Mouse (Mus musculus): ENCODE results near the gene Smad3. TPM values are rescaled to one million over a fixed set of nuclear protein-coding genes. Genes with fewer than 3 reads are reported as not detected.

Smad3 gene
- polyA plus RNA-seq, 1 experiment, result 6.3 TPM

GRCm38 (mm10) chr9:63784597-63784996, 26.8 kb upstream of the Smad3 start:
- no peak overlapping the region for H3K27ac ChIP-seq (replicated peaks; ENCODE audit: low read depth, low read length)
- H3K4me1 ChIP-seq (ENCODE audit: control insufficient read depth, insufficient read depth, insufficient read length, low read length), result peaks cover 38% of the 10 kb centered on the region
- H3K4me3 ChIP-seq (ENCODE audit: insufficient read depth, low read depth, low read length), result no peak overlapping the region

DNA sequence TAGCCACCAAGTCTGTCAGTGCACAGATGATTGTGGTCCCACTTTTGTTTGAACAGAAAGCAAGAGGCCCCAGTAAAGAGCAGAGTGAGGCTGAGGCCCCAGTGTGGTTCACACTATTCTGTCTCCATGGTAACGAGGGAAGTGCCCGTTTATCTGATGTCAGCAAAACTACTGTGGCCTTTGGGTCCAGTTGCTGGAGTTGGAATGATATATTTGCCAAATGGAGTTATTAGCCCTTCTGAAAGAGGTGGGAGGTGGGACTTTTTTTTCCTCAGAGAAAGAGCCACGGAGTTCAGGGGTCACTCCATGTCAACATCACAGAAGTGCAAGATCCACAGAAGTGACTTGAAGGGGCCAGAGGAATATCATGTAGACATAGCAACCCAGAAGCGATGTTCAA, 24.9 kb upstream of the Smad3 start:
- H3K4me1 ChIP-seq (ENCODE audit: control insufficient read depth, insufficient read depth, insufficient read length, low read length), result peaks cover 28% of the 10 kb centered on the region
- no peak overlapping the region for H3K27ac ChIP-seq (replicated peaks; ENCODE audit: low read depth, low read length)
- H3K4me3 ChIP-seq (ENCODE audit: insufficient read depth, low read depth, low read length), result no peak overlapping the region

GRCm38 (mm10) chr9:63781714-63782464, 24.1 kb upstream of the Smad3 start:
- no peak overlapping the region for H3K4me3 ChIP-seq (ENCODE audit: insufficient read depth, low read depth, low read length)

DNA sequence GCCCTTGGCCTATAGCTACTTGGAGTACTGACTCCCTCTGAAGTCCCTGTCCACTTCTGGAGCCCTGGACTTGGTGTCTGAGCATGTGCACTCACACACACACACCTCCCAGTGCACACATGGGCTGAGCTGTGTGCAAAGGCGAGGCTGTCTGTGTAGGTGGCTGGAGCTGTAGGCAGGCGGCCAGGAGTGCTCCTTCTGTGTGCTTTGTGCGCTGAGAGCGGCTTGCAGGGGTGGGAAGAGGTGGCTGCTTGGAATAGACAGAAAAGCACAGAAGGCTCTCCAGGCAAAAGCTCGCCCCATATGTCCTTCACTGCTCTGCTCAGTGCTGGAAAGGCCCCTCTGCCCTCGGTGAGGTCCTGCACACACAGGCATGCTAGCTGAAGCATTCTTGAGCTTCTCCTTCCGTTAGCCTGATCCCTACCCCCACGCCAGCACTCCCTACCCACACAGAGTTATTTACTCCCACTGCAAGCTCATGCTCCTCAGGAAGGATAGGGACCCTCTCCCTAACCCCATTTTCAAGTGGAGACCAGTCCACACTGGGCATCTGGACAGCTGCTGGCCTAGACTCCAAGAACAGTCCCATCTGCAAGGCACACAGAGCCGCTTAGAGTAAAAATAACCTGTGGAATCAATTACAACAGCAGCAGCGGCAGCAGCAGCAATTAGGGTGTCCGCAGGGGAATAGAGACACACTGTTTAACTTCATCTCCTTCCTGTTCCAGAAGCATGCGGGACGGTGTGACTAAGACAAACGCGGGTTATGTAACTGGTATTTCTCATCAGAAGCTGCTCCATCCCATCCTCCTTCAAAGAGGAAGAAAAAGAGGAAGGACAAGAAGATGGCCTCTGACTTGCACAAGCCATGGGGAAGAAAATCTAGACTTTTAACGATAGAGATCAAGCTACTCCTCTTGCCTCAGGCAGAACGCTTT, 22.4 kb upstream of the Smad3 start:
- Histone ChIP-seq H3K4me1 (ENCODE audit: control insufficient read depth, insufficient read depth, insufficient read length, low read length) (peaks cover 11% of the 10 kb centered on the region), H3K4me3 (ENCODE audit: insufficient read depth, low read depth, low read length) (no peak overlapping the region), H3K27ac (replicated peaks; ENCODE audit: low read depth, low read length) (0 out of 2 replicates have a peak overlapping the region, but pooled peaks have one; percentile 8)

More at GRCm38 (mm10) chr9:63781714-63782464, 24.1 kb upstream of the Smad3 start:
- Histone ChIP-seq H3K4me1 (ENCODE audit: control insufficient read depth, insufficient read depth, insufficient read length, low read length) (peaks cover 22% of the 10 kb centered on the region), H3K27ac (replicated peaks; ENCODE audit: low read depth, low read length) (no peak overlapping the region)

- Histone ChIP-seq H3K27ac (replicated peaks; ENCODE audit: low read depth, low read length) (no peak overlapping the region), H3K4me1 (ENCODE audit: control insufficient read depth, insufficient read depth, insufficient read length, low read length) (peaks cover 8% of the 10 kb centered on the region), H3K4me3 (ENCODE audit: insufficient read depth, low read depth, low read length) (no peak overlapping the region)
Measured at GRCm38 (mm10) chr9:63776735-63777134, 18.9 kb upstream of the Smad3 start.

DNA sequence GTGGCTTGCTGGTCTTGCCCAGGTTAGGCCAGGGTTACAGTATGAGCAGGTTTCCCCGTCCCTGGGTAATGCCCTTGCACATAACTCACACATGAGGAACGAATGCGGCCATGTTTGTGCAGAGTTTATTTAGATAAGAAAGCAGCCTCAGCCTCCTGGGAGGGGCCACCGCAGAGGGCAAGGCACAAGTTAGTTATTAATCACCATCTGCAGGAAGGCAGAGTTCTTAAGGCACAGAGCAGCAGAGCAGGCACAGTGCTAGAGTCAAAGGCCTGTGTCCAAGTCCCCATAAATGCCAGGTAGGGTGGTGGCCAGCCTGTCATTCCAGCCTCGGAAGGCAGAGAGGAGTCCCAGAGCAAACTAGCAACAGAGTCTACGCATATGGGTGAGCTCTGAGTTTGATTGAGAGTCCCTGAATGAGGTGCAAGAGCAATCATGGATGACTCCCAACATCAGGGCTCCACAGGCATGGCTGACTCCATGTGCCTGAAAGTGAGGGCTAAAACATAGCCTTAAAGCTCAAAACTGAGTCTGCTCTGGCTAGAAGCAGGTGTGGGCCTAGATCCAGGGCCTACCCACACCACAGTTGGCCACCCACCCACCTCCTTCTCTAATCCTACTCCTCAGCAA, 17.2 kb upstream of the Smad3 start:
- Histone ChIP-seq H3K27ac (replicated peaks; ENCODE audit: low read depth, low read length) (no peak overlapping the region), H3K4me3 (ENCODE audit: insufficient read depth, low read depth, low read length) (no peak overlapping the region), H3K4me1 (ENCODE audit: control insufficient read depth, insufficient read depth, insufficient read length, low read length) (peaks cover 3% of the 10 kb centered on the region)

DNA sequence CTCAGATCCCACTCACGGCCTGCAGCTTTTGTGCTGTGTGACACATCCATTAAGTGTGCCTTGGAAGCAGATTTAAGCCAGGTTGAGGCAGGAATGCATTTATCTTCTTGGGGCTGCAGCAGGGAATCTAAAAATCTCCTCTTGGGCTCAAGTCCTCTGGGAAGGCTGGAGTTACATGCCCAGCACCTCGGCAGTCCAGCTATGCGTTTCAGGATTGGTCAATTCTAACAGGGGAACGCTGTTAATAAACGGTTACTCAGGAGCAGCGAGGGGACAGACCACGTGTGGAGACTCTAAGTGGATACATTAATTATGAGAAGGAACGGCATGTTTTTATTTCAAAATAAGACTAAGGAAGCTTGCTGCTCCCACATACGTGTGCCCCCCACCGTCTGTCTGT, 14.7 kb upstream of the Smad3 start:
- no peak overlapping the region for H3K4me3 ChIP-seq (ENCODE audit: insufficient read depth, low read depth, low read length)
- no peak overlapping the region for H3K27ac ChIP-seq (replicated peaks; ENCODE audit: low read depth, low read length)
- H3K4me1 ChIP-seq (ENCODE audit: control insufficient read depth, insufficient read depth, insufficient read length, low read length), result no peaks in the 10 kb centered on the region; the same call in 1 of the 2 replicates

- Histone ChIP-seq H3K4me1 (ENCODE audit: control insufficient read depth, insufficient read depth, insufficient read length, low read length) (no peaks in the 10 kb centered on the region; the same call in 1 of the 2 replicates), H3K4me3 (ENCODE audit: insufficient read depth, low read depth, low read length) (no peak overlapping the region), H3K27ac (replicated peaks; ENCODE audit: low read depth, low read length) (no peak overlapping the region)
Measured at GRCm38 (mm10) chr9:63771676-63772075, 13.9 kb upstream of the Smad3 start.

GRCm38 (mm10) chr9:63761367-63762094, 3.7 kb upstream of the Smad3 start:
- no peak overlapping the region for H3K4me3 ChIP-seq (ENCODE audit: insufficient read depth, low read depth, low read length)
- H3K4me1 ChIP-seq (ENCODE audit: control insufficient read depth, insufficient read depth, insufficient read length, low read length), result no peaks in the 10 kb centered on the region; the same call in 1 of the 2 replicates
- no peak overlapping the region for H3K27ac ChIP-seq (replicated peaks; ENCODE audit: low read depth, low read length)

DNA sequence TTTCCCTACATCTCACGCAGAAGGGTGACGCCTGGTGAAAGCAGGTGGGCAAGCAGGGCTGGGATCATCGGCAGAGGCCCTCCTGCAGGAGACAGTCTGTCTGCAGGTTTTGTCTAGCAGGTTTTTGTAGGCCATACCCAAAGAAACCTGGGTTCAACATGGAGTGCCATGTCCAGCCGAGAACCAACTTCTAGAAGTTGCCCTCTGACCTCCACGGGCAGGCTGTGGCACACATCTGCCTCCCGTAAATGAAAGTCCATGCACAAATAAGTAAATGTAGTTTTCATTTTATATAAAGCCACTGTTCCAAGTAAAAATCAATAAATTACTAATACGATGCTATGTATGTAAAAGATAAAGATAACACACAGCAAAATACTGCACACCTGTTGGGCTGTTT, 3.0 kb upstream of the Smad3 start:
- Histone ChIP-seq H3K4me3 (ENCODE audit: insufficient read depth, low read depth, low read length) (no peak overlapping the region), H3K27ac (replicated peaks; ENCODE audit: low read depth, low read length) (no peak overlapping the region), H3K4me1 (ENCODE audit: control insufficient read depth, insufficient read depth, insufficient read length, low read length) (no peaks in the 10 kb centered on the region; the same call in 1 of the 2 replicates)

GRCm38 (mm10) chr9:63759973-63760722, 2.4 kb upstream of the Smad3 start:
- H3K4me3 ChIP-seq (ENCODE audit: insufficient read depth, low read depth, low read length), result no peak overlapping the region
- H3K4me1 ChIP-seq (ENCODE audit: control insufficient read depth, insufficient read depth, insufficient read length, low read length), result no peaks in the 10 kb centered on the region; the same call in 1 of the 2 replicates
- H3K27ac ChIP-seq (replicated peaks; ENCODE audit: low read depth, low read length), result no peak overlapping the region

DNA sequence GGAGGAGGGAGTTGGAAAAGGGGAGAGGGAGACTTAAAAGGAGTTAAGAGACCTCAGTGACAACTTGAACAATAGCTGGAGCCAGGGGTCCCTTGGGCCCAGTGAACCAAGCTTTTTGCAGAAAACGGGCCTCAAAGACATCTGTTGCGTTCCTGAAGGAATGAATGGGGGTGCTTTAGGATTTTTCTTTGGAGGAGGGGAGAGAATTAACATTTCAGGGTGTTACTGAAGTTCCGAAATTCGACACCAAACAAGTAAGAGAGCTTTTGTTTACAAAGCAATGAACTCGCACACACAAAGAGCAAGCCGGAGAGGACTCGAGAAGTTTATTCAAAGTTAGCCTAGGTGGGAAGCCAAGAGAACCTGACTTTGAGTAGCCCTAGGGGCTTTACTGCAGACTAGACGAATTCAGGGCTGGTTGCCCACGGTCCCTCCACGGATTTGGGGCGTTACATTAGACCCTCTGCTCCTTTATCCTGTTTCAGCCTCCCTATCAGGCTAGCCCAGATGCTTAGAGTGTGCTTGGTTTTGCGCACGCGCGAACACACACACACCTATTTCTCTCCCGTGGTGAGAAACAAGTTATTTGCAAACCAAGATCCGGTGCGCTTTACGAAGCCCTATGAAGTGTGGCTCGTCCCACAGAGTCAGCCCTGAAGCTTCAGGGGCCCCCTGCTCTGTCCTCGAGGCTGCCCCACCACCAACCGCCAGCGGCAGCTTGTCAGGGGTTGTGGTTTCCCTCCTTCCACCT, 1.0 kb upstream of the Smad3 start:
- H3K27ac ChIP-seq (replicated peaks; ENCODE audit: low read depth, low read length), result peak overlapping the region; percentile 54
- peak overlapping the region; percentile 87 for H3K4me3 ChIP-seq (ENCODE audit: insufficient read depth, low read depth, low read length)
- H3K4me1 ChIP-seq (ENCODE audit: control insufficient read depth, insufficient read depth, insufficient read length, low read length), result peaks cover 10% of the 10 kb centered on the region

DNA sequence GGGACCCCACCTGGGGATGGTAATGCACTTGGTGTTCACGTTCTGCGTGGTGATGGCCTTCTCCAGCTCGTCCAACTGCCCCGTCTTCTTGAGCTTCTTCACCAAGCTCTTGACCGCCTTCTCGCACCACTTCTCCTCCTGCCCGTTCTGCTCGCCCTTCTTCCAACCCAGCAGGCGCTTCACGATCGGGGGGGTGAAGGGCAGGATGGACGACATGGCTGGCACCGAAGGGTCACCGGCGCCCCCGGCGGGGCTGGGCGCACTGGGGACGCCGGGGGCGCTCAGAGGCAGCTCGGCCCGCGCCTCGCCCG, 377 bp downstream of the Smad3 start:
- Histone ChIP-seq H3K4me3 (ENCODE audit: insufficient read depth, low read depth, low read length) (peak overlapping the region; percentile 87), H3K4me1 (ENCODE audit: control insufficient read depth, insufficient read depth, insufficient read length, low read length) (peaks cover 10% of the 10 kb centered on the region), H3K27ac (replicated peaks; ENCODE audit: low read depth, low read length) (peak overlapping the region; percentile 54)

All from brown adipose tissue, adult 24 weeks (tissue).